Mouse (Mus musculus): ENCODE measurements around the gene Slc25a53. TPM values are rescaled to one million over a fixed set of nuclear protein-coding genes. Genes with fewer than 3 reads are reported as not detected.

The Slc25a53 gene
- polyA plus RNA-seq, 1 experiment from 2014 or later, result 14.7 TPM

DNA sequence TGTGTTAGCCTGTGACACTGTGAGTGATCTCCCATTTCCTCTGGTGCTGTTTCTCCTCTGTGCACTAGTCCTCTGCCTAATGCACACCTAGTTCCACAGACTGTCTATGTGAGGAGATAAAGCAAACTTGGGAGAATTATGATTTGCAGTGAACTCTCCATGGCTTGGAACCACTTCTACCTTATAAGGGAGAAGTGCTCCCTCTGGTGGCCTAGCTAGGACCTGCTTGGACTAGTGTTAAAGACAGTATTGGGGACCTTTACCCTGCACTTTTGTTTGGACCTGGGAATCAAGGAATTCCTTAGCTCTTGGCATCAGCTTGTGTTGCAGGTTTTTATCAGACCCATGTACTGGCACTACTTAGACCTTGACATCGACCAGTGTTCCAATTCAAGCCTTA is 18.8 kb downstream of the Slc25a53 start:
- Histone ChIP-seq H3K9ac (ENCODE audit: low read depth, low read length) (no peak overlapping the region), H3K27me3 (replicated peaks; ENCODE audit: control insufficient read depth, insufficient read depth, low read length) (no peaks in the 10 kb centered on the region), H3K4me3 (ENCODE audit: low read length) (no peak overlapping the region), H3K9me3 (ENCODE audit: control insufficient read depth, low read length) (no peaks in the 10 kb centered on the region), H3K27ac (ENCODE audit: low read depth, low read length) (no peak overlapping the region), H3K4me1 (ENCODE audit: control insufficient read depth, insufficient read depth, low read depth, low read length) (no peaks in the 10 kb centered on the region), H3K4me2 (ENCODE audit: low read length) (no peak overlapping the region), H3K36me3 (ENCODE audit: control insufficient read depth, insufficient read depth, low read length) (no peaks in the 10 kb centered on the region)
- ATAC-seq, result peak; percentile 64; the same call in 1 of the 2 replicates
- WGBS, result 23% methylated on average over 1 of the region's 1 CpGs

DNA sequence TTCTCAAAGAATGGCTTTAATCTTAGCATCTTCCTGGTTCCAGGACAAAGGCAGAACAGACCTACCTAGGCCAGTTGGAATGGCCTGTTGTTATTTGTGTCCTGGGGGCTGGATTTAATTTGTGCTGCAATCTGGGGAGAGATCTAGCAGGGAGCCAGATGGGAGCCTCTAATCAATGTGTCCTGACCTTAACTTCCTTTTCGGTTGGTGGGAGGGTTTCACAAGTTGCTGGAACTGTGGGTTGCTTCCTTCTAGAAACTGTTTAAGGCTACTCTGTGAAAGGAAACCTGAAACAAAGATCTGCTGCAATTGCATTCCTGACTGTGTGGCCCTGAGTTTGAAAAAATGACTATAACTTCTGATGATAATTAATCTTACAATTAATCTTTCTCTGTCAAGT is 20.4 kb downstream of the Slc25a53 start:
- no peak for ATAC-seq
- 67% methylated on average over 1 of the region's 1 CpGs for WGBS
- no peak overlapping the region for H3K9ac ChIP-seq (ENCODE audit: low read depth, low read length)
- no peak overlapping the region for H3K27ac ChIP-seq (ENCODE audit: low read depth, low read length)
- no peaks in the 10 kb centered on the region for H3K27me3 ChIP-seq (replicated peaks; ENCODE audit: control insufficient read depth, insufficient read depth, low read length)
- H3K4me2 ChIP-seq (ENCODE audit: low read length), result no peak overlapping the region
- no peak overlapping the region for H3K4me3 ChIP-seq (ENCODE audit: low read length)
- no peaks in the 10 kb centered on the region for H3K36me3 ChIP-seq (ENCODE audit: control insufficient read depth, insufficient read depth, low read length)
- H3K4me1 ChIP-seq (ENCODE audit: control insufficient read depth, insufficient read depth, low read depth, low read length), result no peaks in the 10 kb centered on the region
- no peaks in the 10 kb centered on the region for H3K9me3 ChIP-seq (ENCODE audit: control insufficient read depth, low read length)

DNA sequence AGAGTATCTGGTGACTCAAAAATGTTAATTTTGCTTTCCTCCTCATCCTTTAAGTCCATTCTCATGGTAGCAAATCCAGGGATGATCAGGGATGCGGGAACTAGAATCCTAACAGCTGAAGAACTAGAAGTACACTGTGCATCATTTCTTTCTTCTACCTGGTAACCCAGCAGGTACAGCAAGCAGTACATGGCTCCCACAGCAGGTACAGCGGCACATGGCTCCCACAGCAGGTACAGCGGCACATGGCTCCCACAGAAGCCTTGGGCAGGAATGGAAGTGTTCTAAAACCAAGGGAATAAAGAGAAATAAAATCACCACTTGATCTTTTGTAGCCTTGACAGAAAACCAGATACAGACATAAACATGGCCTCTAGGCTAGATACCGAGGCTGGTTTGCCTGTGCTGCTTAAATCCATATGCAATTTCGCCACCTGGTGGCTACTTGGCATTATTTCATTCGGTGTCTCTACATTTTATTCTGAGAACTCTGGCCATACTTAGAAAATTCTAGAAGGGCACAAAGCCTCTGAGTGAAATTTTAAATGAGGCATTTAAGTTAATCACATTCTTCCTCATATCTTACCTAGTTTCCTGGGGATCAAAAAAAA is 22.9 kb downstream of the Slc25a53 start:
- Histone ChIP-seq H3K4me2 (ENCODE audit: low read length) (no peak overlapping the region), H3K27me3 (replicated peaks; ENCODE audit: control insufficient read depth, insufficient read depth, low read length) (no peaks in the 10 kb centered on the region), H3K4me1 (ENCODE audit: control insufficient read depth, insufficient read depth, low read depth, low read length) (no peaks in the 10 kb centered on the region), H3K36me3 (ENCODE audit: control insufficient read depth, insufficient read depth, low read length) (no peaks in the 10 kb centered on the region), H3K27ac (ENCODE audit: low read depth, low read length) (no peak overlapping the region), H3K9ac (ENCODE audit: low read depth, low read length) (no peak overlapping the region), H3K9me3 (ENCODE audit: control insufficient read depth, low read length) (no peaks in the 10 kb centered on the region), H3K4me3 (ENCODE audit: low read length) (no peak overlapping the region)
- 52% methylated on average over 6 of the region's 6 CpGs for WGBS
- ATAC-seq, result peak; percentile 77

DNA sequence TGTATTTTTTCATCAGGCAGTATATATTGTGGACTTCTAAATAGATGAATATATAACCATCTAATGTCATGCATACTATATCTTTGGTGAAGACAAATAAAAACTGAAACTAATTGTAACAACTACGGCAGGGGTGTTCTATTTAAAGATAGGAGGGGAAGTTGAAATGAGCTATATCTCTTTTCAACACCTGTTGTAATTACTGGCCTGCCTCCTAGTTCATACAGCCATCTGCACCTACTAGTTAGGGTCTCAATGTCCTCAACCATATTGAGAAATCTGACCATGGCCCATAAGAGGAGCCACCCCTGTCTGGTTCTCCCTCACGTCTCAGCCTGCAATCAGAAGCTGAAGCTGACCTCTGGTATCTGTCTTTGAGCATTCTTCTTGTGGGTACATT is 41.8 kb downstream of the Slc25a53 start:
- no peaks in the 10 kb centered on the region for H3K36me3 ChIP-seq (ENCODE audit: control insufficient read depth, insufficient read depth, low read length)
- H3K9me3 ChIP-seq (ENCODE audit: control insufficient read depth, low read length), result no peaks in the 10 kb centered on the region; the same call in 1 of the 2 replicates
- H3K27ac ChIP-seq (ENCODE audit: low read depth, low read length), result no peak overlapping the region
- peaks cover 7% of the 10 kb centered on the region for H3K4me1 ChIP-seq (ENCODE audit: control insufficient read depth, insufficient read depth, low read depth, low read length)
- no peak for ATAC-seq
- H3K4me2 ChIP-seq (ENCODE audit: low read length), result no peak overlapping the region
- 89% methylated on average over 2 of the region's 2 CpGs for WGBS
- H3K4me3 ChIP-seq (ENCODE audit: low read length), result no peak overlapping the region
- H3K27me3 ChIP-seq (replicated peaks; ENCODE audit: control insufficient read depth, insufficient read depth, low read length), result no peaks in the 10 kb centered on the region
- no peak overlapping the region for H3K9ac ChIP-seq (ENCODE audit: low read depth, low read length)

DNA sequence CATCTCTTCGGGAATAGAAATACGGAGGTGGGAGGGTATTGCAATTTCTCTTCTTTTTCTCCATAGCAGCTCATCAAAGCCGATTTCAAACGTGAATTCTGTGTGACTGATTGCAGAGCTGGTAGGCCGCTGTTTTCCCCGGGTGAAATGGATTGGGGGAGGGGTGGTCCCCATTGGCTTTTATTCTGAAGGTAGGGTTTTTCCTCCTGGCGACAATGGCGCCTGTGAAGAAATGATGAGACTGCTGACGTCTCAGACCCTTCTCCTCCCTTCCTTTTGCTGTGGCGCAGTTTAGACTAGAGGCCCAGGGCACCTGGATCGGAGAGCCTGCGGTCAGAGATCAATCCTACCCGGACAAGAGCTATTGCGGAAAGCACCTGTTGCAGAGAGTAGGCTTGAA is 44.5 kb downstream of the Slc25a53 start:
- H3K4me2 ChIP-seq (ENCODE audit: low read length), result peak overlapping the region; percentile 63
- no peaks in the 10 kb centered on the region for H3K36me3 ChIP-seq (ENCODE audit: control insufficient read depth, insufficient read depth, low read length)
- H3K9ac ChIP-seq (ENCODE audit: low read depth, low read length), result peak overlapping the region; percentile 71
- no peaks in the 10 kb centered on the region for H3K27me3 ChIP-seq (replicated peaks; ENCODE audit: control insufficient read depth, insufficient read depth, low read length)
- H3K27ac ChIP-seq (ENCODE audit: low read depth, low read length), result peak overlapping the region; percentile 85
- no peak for ATAC-seq
- WGBS, result 27% methylated on average over 13 of the region's 14 CpGs
- peak overlapping the region; percentile 53 for H3K4me3 ChIP-seq (ENCODE audit: low read length)
- H3K4me1 ChIP-seq (ENCODE audit: control insufficient read depth, insufficient read depth, low read depth, low read length), result peaks cover 10% of the 10 kb centered on the region
- no peaks in the 10 kb centered on the region; the same call in 1 of the 2 replicates for H3K9me3 ChIP-seq (ENCODE audit: control insufficient read depth, low read length)

DNA sequence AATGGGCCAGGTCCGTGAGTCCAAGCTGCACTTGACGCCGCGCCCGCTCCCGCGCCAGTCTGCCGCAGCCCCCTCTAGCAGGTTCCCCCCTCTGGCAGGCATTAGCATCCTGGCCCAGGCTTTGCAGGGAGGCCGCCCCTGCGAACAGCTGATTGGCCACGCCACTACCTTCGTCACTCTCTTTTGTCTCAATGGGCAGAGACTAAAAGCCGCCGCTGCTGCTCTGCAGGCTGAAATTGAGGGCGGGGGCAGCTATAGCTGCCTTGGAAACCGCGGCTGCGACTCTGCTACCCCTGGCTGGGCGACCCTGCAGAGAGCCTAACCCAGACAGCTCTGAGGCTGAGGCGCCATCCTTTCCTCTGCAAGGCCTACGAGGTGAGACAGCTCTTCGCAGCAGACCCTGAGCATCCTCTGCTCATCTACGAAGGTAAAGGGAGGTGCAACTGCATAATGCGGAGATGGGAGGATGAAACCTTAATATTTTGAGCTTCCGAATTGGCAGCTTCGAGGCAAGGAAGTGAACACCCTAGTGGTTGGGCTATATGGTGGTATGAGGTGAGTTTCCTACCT is 45.0 kb downstream of the Slc25a53 start, which contains the start of gene Zcchc18:
Gene Zcchc18 (plus strand): TSS at position 178 of the 570 bp plus-strand sequence.
- no peaks in the 10 kb centered on the region; the same call in 1 of the 2 replicates for H3K9me3 ChIP-seq (ENCODE audit: control insufficient read depth, low read length)
- WGBS, result 15% methylated on average over 25 of the region's 26 CpGs
- H3K27me3 ChIP-seq (replicated peaks; ENCODE audit: control insufficient read depth, insufficient read depth, low read length), result no peaks in the 10 kb centered on the region
- H3K36me3 ChIP-seq (ENCODE audit: control insufficient read depth, insufficient read depth, low read length), result no peaks in the 10 kb centered on the region
- peaks cover 10% of the 10 kb centered on the region for H3K4me1 ChIP-seq (ENCODE audit: control insufficient read depth, insufficient read depth, low read depth, low read length)
- H3K27ac ChIP-seq (ENCODE audit: low read depth, low read length), result peak within 1 kb of the TSS; percentile 85
- H3K4me2 ChIP-seq (ENCODE audit: low read length), result peak within 1 kb of the TSS; percentile 63
- ATAC-seq, result peak; percentile 99
- peak within 1 kb of the TSS; percentile 53 for H3K4me3 ChIP-seq (ENCODE audit: low read length)
- peak within 1 kb of the TSS; percentile 71 for H3K9ac ChIP-seq (ENCODE audit: low read depth, low read length)

DNA sequence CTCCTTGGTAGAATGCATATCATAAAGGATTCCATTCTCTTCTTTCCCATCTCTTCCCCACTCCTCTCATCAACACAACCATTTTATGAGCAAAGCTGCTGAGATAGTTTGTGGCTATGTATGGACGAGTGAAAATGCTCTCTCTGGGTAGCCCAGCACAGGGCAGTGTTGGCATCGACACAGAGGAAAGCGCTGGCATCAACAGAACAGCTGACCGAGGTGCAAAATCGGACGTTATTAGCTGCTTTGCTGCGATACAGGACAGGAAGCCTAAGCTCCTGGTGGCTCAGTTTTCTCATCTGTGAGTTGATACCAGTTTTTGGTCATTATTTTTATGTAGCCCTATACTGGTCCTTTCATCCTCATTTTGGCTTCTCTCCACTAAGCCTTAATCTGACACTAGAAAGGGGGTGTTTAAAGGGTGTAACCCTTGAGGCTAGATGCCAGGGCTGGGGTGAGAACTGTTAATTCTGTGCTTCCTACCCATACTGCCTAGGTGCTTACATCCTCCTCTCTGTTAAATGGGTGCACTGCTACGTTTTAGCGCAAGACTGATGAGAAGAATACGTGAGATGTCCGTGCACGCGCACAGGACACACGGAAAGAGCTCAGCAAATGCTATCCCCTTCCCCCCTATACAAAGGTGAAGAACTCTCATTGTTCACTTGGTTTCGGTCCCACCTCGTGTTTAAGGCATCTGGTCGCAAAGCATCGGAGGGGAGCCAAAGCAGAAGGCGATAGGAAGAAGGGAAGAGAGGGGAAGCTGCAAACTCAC is 45.7 kb downstream of the Slc25a53 start:
- Histone ChIP-seq H3K27ac (ENCODE audit: low read depth, low read length) (peak overlapping the region; percentile 85), H3K4me3 (ENCODE audit: low read length) (peak overlapping the region; percentile 53), H3K4me2 (ENCODE audit: low read length) (peak overlapping the region; percentile 63), H3K4me1 (ENCODE audit: control insufficient read depth, insufficient read depth, low read depth, low read length) (peaks cover 10% of the 10 kb centered on the region), H3K9me3 (ENCODE audit: control insufficient read depth, low read length) (no peaks in the 10 kb centered on the region; the same call in 1 of the 2 replicates), H3K9ac (ENCODE audit: low read depth, low read length) (peak overlapping the region; percentile 71), H3K36me3 (ENCODE audit: control insufficient read depth, insufficient read depth, low read length) (no peaks in the 10 kb centered on the region), H3K27me3 (replicated peaks; ENCODE audit: control insufficient read depth, insufficient read depth, low read length) (no peaks in the 10 kb centered on the region)
- ATAC-seq, result peak; percentile 74
- 26% methylated on average over 19 of the region's 19 CpGs for WGBS

DNA sequence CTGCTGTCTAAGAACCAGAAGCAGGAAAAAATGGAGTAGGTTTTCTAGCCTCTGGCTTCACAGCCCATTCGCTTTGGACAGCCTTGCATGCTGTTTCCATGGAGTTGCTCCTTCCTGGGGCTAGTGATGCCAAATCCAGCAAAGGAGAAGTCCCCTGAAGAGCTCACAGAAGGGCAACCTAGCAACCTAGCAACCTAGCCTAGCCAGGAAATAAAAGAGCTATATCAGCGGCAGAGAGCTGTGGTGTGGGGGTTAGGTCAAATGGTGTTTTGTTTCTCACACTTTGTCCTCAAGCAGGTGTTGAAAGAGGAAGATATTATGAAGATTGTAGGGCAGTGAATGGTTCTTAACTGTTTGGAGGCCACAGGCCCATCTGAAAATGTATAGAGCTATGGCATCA is 46.8 kb downstream of the Slc25a53 start:
- Histone ChIP-seq H3K4me3 (ENCODE audit: low read length) (no peak overlapping the region), H3K27me3 (replicated peaks; ENCODE audit: control insufficient read depth, insufficient read depth, low read length) (no peaks in the 10 kb centered on the region), H3K9me3 (ENCODE audit: control insufficient read depth, low read length) (no peaks in the 10 kb centered on the region; the same call in 1 of the 2 replicates), H3K27ac (ENCODE audit: low read depth, low read length) (no peak overlapping the region), H3K36me3 (ENCODE audit: control insufficient read depth, insufficient read depth, low read length) (no peaks in the 10 kb centered on the region), H3K9ac (ENCODE audit: low read depth, low read length) (no peak overlapping the region), H3K4me1 (ENCODE audit: control insufficient read depth, insufficient read depth, low read depth, low read length) (peaks cover 10% of the 10 kb centered on the region), H3K4me2 (ENCODE audit: low read length) (peak overlapping the region; percentile 63)
- no peak for ATAC-seq
- WGBS, result 51% methylated on average over 2 of the region's 2 CpGs

DNA sequence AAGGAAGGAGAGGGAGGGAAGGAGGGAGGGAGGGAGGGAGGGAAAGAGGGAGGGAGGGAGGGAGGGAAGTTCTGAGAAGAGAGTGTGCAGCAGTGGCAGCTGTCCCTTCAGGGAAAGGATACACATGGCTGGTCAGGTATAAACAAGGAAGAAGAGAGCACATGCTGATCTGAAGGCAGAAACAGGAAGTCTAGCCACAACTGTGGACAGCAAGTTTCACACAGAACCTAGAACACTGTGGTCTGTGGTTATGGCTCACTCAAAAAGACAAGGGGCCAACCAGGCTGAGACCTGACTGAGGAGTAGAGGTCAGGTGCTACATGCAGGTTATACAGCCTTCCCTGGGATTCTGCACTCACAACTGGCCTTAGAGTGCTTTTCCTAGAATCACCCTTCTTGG is 52.1 kb downstream of the Slc25a53 start:
- no peaks in the 10 kb centered on the region for H3K27me3 ChIP-seq (replicated peaks; ENCODE audit: control insufficient read depth, insufficient read depth, low read length)
- H3K9ac ChIP-seq (ENCODE audit: low read depth, low read length), result no peak overlapping the region
- peaks cover under 1% of the 10 kb centered on the region; the same call in 1 of the 2 replicates for H3K4me1 ChIP-seq (ENCODE audit: control insufficient read depth, insufficient read depth, low read depth, low read length)
- H3K9me3 ChIP-seq (ENCODE audit: control insufficient read depth, low read length), result no peaks in the 10 kb centered on the region
- no peaks in the 10 kb centered on the region for H3K36me3 ChIP-seq (ENCODE audit: control insufficient read depth, insufficient read depth, low read length)
- H3K27ac ChIP-seq (ENCODE audit: low read depth, low read length), result no peak overlapping the region
- ATAC-seq, result no peak
- H3K4me3 ChIP-seq (ENCODE audit: low read length), result no peak overlapping the region
- H3K4me2 ChIP-seq (ENCODE audit: low read length), result no peak overlapping the region
